Mouse (Mus musculus): ENCODE results near the gene Cttn. TPM values are rescaled to one million over a fixed set of nuclear protein-coding genes. Genes with fewer than 3 reads are reported as not detected.

Gene Cttn
- polyA plus RNA-seq, 1 experiment from 2014 or later = 118 TPM

GRCm38 (mm10) chr7:144448186-144448585, 22.6 kb downstream of the Cttn start:
- Histone ChIP-seq H3K27me3 (replicated peaks) (no peaks in the 10 kb centered on the region), H3K36me3 (peaks cover 100% of the 10 kb centered on the region), H3K4me2 (no peak overlapping the region), H3K9me3 (no peaks in the 10 kb centered on the region), H3K9ac (no peak overlapping the region), H3K4me1 (peaks cover 5% of the 10 kb centered on the region), H3K4me3 (no peak overlapping the region), H3K27ac (replicated peaks) (no peak overlapping the region)
- WGBS = 95% methylated on average over 1 of the region's 1 CpGs
- no peak for ATAC-seq (ENCODE audit: extremely low read depth, insufficient number of reproducible peaks, low FRiP score, low TSS enrichment)

GRCm38 (mm10) chr7:144447146-144447545, 23.7 kb downstream of the Cttn start:
- Histone ChIP-seq H3K27me3 (replicated peaks) (no peaks in the 10 kb centered on the region), H3K27ac (replicated peaks) (no peak overlapping the region), H3K36me3 (peaks cover 100% of the 10 kb centered on the region), H3K9me3 (no peaks in the 10 kb centered on the region), H3K9ac (no peak overlapping the region), H3K4me3 (no peak overlapping the region), H3K4me2 (no peak overlapping the region), H3K4me1 (peaks cover 5% of the 10 kb centered on the region)
- 71% methylated on average over 3 of the region's 3 CpGs for WGBS
- no peak for ATAC-seq (ENCODE audit: extremely low read depth, insufficient number of reproducible peaks, low FRiP score, low TSS enrichment)

DNA sequence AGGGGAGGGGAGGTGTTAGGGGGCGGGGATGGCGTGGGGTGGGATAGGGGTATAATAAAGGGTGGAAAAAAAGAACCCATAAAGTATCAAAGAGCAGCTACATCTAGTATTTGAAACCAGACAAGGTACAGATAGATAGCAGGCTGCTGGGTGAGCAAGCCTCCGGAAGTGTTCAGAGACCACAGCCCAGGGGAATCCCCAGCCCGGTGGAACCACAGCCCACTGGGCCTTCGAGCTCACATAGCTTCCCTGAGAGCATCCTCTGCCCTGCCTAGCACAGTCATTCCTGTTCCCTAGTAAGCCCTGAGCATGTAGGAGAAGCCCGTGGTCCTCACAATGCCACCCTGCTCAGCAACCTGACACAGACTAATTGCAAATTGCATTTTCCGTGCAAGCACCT, 26.0 kb downstream of the Cttn start:
- 84% methylated on average over 7 of the region's 7 CpGs for WGBS
- H3K4me3 ChIP-seq = no peak overlapping the region
- H3K9ac ChIP-seq = no peak overlapping the region
- H3K27me3 ChIP-seq (replicated peaks) = no peaks in the 10 kb centered on the region
- no peak overlapping the region for H3K4me2 ChIP-seq
- no peak overlapping the region for H3K27ac ChIP-seq (replicated peaks)
- H3K9me3 ChIP-seq = no peaks in the 10 kb centered on the region
- H3K4me1 ChIP-seq = peaks cover under 1% of the 10 kb centered on the region; the same call in 1 of the 2 replicates
- ATAC-seq (ENCODE audit: extremely low read depth, insufficient number of reproducible peaks, low FRiP score, low TSS enrichment) = no peak
- H3K36me3 ChIP-seq = peaks cover 100% of the 10 kb centered on the region

DNA sequence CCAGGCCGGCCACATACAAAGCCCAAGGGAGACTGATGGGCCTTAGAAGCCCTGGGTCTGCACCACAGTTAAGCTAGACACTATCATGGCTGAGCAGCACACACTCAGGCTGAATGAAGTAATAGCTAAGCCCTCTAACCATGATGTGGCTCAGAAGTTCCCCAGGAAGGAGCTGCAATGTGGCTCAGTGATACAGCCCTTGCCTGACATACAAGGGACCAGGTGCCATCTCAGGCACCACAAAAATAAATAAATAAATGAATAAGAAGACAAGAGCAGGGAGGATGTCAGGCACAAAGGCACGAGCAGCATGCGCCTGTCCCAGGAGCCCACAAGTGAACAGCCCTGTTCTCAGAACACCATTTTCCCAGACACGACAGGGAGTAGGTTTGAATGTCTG, 28.8 kb downstream of the Cttn start:
- 89% methylated on average over 4 of the region's 4 CpGs for WGBS
- no peak for ATAC-seq (ENCODE audit: extremely low read depth, insufficient number of reproducible peaks, low FRiP score, low TSS enrichment)
- H3K4me1 ChIP-seq = no peaks in the 10 kb centered on the region
- H3K27ac ChIP-seq (replicated peaks) = no peak overlapping the region
- no peaks in the 10 kb centered on the region for H3K9me3 ChIP-seq
- no peak overlapping the region for H3K9ac ChIP-seq
- H3K4me2 ChIP-seq = no peak overlapping the region
- H3K36me3 ChIP-seq = peaks cover 100% of the 10 kb centered on the region
- no peak overlapping the region for H3K4me3 ChIP-seq
- no peaks in the 10 kb centered on the region for H3K27me3 ChIP-seq (replicated peaks)

GRCm38 (mm10) chr7:144441466-144441865, 29.3 kb downstream of the Cttn start:
- WGBS = 86% methylated on average over 11 of the region's 11 CpGs
- Histone ChIP-seq H3K9me3 (no peaks in the 10 kb centered on the region), H3K4me1 (no peaks in the 10 kb centered on the region), H3K27ac (replicated peaks) (no peak overlapping the region), H3K9ac (no peak overlapping the region), H3K4me3 (no peak overlapping the region), H3K27me3 (replicated peaks) (no peaks in the 10 kb centered on the region), H3K36me3 (peaks cover 100% of the 10 kb centered on the region), H3K4me2 (no peak overlapping the region)
- ATAC-seq (ENCODE audit: extremely low read depth, insufficient number of reproducible peaks, low FRiP score, low TSS enrichment) = no peak

GRCm38 (mm10) chr7:144438811-144439210, 32.0 kb downstream of the Cttn start:
- H3K27ac ChIP-seq (replicated peaks) = no peak overlapping the region
- no peaks in the 10 kb centered on the region for H3K9me3 ChIP-seq
- no peaks in the 10 kb centered on the region for H3K4me1 ChIP-seq
- 91% methylated on average over 7 of the region's 7 CpGs for WGBS
- no peak overlapping the region for H3K9ac ChIP-seq
- no peaks in the 10 kb centered on the region for H3K27me3 ChIP-seq (replicated peaks)
- H3K4me3 ChIP-seq = no peak overlapping the region
- no peak overlapping the region for H3K4me2 ChIP-seq
- H3K36me3 ChIP-seq = peaks cover 85% of the 10 kb centered on the region
- no peak for ATAC-seq (ENCODE audit: extremely low read depth, insufficient number of reproducible peaks, low FRiP score, low TSS enrichment)

DNA sequence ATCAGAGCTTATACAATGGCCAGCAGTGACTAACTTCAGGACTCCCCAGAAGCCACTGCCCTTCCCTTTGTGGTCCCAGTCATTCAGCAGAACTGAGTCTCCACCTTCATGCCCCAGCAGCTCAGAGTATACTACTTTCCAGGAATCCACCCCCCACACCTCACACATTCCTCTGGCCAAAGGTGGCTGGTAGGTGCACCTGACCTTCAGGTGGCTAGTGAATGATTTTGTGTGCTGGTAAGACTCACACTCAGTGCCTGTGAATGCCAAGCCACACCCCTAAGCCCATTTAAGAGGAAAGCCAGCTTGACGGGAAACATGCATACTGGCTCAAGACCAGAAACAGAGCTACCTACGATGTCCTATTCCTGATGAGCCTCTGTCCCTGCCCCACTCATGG, 37.9 kb downstream of the Cttn start:
- Histone ChIP-seq H3K4me3 (no peak overlapping the region), H3K4me2 (no peak overlapping the region), H3K36me3 (peaks cover 26% of the 10 kb centered on the region), H3K27ac (replicated peaks) (no peak overlapping the region), H3K27me3 (replicated peaks) (peaks cover 3% of the 10 kb centered on the region; the same call in 1 of the 2 replicates), H3K4me1 (no peaks in the 10 kb centered on the region), H3K9me3 (no peaks in the 10 kb centered on the region), H3K9ac (no peak overlapping the region)
- 58% methylated on average over 2 of the region's 2 CpGs for WGBS
- no peak for ATAC-seq (ENCODE audit: extremely low read depth, insufficient number of reproducible peaks, low FRiP score, low TSS enrichment)

DNA sequence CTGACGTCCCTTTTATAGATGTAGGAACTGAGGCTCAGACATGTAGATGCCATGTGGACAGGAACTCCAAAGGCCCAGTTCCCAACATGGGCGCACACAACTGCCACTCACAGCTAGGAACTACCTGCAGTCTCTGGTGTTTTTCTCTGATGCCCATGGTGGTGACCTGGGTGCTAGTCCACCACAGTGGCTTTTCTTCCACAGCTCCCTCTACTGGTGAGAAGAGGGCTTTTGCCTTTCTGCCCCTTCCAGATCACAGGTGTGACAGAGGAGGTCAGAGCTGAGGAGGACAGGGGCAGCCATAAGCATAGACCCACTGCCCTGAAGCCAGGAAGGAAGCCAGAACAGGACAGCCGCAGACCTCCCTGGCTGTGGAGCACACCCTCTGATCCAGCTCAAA, 43.3 kb downstream of the Cttn start:
- Histone ChIP-seq H3K27ac (replicated peaks) (no peak overlapping the region), H3K4me1 (no peaks in the 10 kb centered on the region), H3K36me3 (no peaks in the 10 kb centered on the region), H3K27me3 (replicated peaks) (peaks cover 18% of the 10 kb centered on the region; the same call in 1 of the 2 replicates), H3K9me3 (no peaks in the 10 kb centered on the region), H3K4me2 (no peak overlapping the region), H3K4me3 (no peak overlapping the region), H3K9ac (no peak overlapping the region)
- WGBS = 82% methylated on average over 3 of the region's 3 CpGs
- no peak for ATAC-seq (ENCODE audit: extremely low read depth, insufficient number of reproducible peaks, low FRiP score, low TSS enrichment)

DNA sequence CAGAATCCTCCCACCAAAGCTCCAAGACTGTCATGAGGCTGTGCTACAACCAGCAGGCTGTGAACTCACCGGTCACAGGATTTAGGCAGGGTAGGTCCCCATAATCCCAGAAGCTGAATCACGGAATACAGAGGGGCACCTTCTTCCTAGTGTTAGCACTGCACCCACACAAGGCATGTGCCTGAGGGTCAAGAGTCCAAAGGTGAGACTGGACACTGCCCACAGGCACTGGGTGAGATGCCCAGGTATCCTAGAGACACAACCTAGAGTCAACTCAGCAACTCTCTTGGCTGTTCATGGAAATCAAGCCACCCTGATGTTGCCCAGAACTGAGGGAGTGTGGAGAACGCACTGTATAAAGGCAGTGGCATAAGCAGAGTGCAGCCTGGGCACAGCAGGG, 44.2 kb downstream of the Cttn start:
- Histone ChIP-seq H3K9ac (no peak overlapping the region), H3K36me3 (no peaks in the 10 kb centered on the region), H3K4me2 (no peak overlapping the region), H3K27ac (replicated peaks) (no peak overlapping the region), H3K27me3 (replicated peaks) (peaks cover 24% of the 10 kb centered on the region; the same call in 1 of the 2 replicates), H3K9me3 (no peaks in the 10 kb centered on the region), H3K4me3 (no peak overlapping the region), H3K4me1 (no peaks in the 10 kb centered on the region)
- 80% methylated on average over 3 of the region's 3 CpGs for WGBS
- ATAC-seq (ENCODE audit: extremely low read depth, insufficient number of reproducible peaks, low FRiP score, low TSS enrichment) = no peak

- Histone ChIP-seq H3K9ac (no peak overlapping the region), H3K4me1 (no peaks in the 10 kb centered on the region), H3K36me3 (no peaks in the 10 kb centered on the region), H3K9me3 (no peaks in the 10 kb centered on the region), H3K27me3 (replicated peaks) (peaks cover 29% of the 10 kb centered on the region), H3K4me3 (no peak overlapping the region), H3K27ac (replicated peaks) (no peak overlapping the region), H3K4me2 (no peak overlapping the region)
- 9% methylated on average over 8 of the region's 8 CpGs for WGBS
- ATAC-seq (ENCODE audit: extremely low read depth, insufficient number of reproducible peaks, low FRiP score, low TSS enrichment) = no peak
Observed at GRCm38 (mm10) chr7:144425953-144426352, 44.9 kb downstream of the Cttn start.

DNA sequence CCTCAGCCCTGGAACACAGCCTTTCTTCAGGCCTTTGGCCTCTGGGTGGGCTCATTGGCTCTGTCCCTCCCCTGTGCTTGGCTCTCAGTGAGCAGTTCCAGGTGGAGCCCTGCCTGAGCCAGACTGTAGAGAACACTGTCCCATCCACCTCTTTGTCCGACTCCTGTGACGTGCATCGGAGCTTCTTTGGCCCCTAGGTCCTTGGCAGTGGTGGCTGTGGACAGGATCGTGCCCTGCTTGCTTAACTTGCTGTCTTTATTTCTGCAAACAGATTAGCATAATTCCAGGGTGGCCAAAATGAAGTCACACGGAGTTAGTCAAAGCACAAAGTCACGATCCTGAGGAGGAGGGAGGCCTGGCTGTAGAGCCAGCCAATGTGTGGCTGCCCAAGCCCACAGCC, 49.3 kb downstream of the Cttn start:
- H3K36me3 ChIP-seq = no peaks in the 10 kb centered on the region
- 69% methylated on average over 6 of the region's 6 CpGs for WGBS
- no peak overlapping the region for H3K4me3 ChIP-seq
- no peaks in the 10 kb centered on the region for H3K9me3 ChIP-seq
- no peak for ATAC-seq (ENCODE audit: extremely low read depth, insufficient number of reproducible peaks, low FRiP score, low TSS enrichment)
- H3K27me3 ChIP-seq (replicated peaks) = peaks cover 36% of the 10 kb centered on the region
- H3K9ac ChIP-seq = no peak overlapping the region
- no peak overlapping the region for H3K27ac ChIP-seq (replicated peaks)
- H3K4me1 ChIP-seq = peaks cover 20% of the 10 kb centered on the region
- no peak overlapping the region for H3K4me2 ChIP-seq

DNA sequence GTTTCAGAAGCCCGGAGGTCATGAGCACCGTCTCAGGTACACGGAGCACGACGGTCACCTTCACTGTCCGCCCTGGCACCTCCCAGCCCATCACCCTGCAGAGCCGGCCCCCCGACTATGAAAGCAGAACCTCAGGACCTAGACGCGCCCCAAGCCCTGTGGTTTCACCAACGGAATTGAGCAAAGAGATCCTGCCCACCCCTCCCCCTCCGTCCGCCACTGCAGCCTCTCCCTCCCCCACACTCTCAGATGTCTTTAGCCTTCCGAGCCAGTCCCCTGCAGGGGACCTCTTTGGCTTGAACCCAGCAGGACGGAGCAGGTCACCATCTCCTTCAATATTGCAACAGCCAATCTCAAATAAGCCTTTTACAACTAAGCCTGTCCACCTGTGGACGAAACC, 50.3 kb downstream of the Cttn start:
- H3K36me3 ChIP-seq = no peaks in the 10 kb centered on the region
- H3K9me3 ChIP-seq = no peaks in the 10 kb centered on the region
- H3K4me2 ChIP-seq = no peak overlapping the region
- no peak overlapping the region for H3K4me3 ChIP-seq
- no peak overlapping the region for H3K9ac ChIP-seq
- peaks cover 20% of the 10 kb centered on the region for H3K4me1 ChIP-seq
- peaks cover 36% of the 10 kb centered on the region for H3K27me3 ChIP-seq (replicated peaks)
- no peak for ATAC-seq (ENCODE audit: extremely low read depth, insufficient number of reproducible peaks, low FRiP score, low TSS enrichment)
- 25% methylated on average over 16 of the region's 16 CpGs for WGBS
- H3K27ac ChIP-seq (replicated peaks) = no peak overlapping the region
